Mouse (Mus musculus) small intestine, adult 2 months (tissue): ENCODE measurements around the gene Tgds.

Experiments used
- CTCF ChIP-seq: fragments of 200-500 bp; IDR thresholded peaks from 2 replicates; pipeline ENCODE4 v1.5.1; 2012; ENCODE audit warnings: low read depth, mild to moderate bottlenecking, control low read depth, inconsistent platforms, low read length, moderate library complexity, mixed read lengths; ENCODE audit not compliant: insufficient replicate concordance, insufficient read length; ENCODE audit errors: extremely low read depth
- POLR2A ChIP-seq: fragments of 200-500 bp; IDR thresholded peaks from 2 replicates; pipeline ENCODE4 v1.6.1; 2012; ENCODE audit warnings: low read depth, mild to moderate bottlenecking, control low read depth, inconsistent platforms, low read length, moderate library complexity

- TF ChIP-seq CTCF (no peak), POLR2A (no peak)
These were observed 41.1 kb upstream of the Tgds start for GRCm38 (mm10) chr14:118173590-118174203.
